ENCODE assay signal across 8 mouse cellular contexts in genomic region chr19:6951994-6952711, GRCm38 (mm10). TPM values are rescaled to one million over a fixed set of nuclear protein-coding genes. Genes with fewer than 3 reads are reported as not detected.
DNase-seq lines count a peak whose midpoint lies in the region; ATAC-seq lines count a peak whose summit lies in the region.

No protein-coding gene starts in this region.

- peak; percentile 97 for DNase-seq in adipocyte (ENCODE audit: low spot score)
- peak; percentile 66 for DNase-seq in embryo, embryonic 10.5 days (ENCODE audit: low spot score)
- peak; percentile 89 for DNase-seq in gastrocnemius, postnatal 14 days
- DNase-seq in induced T-regulatory cell, adult 2 months (ENCODE audit: low read depth) = peak; percentile 65
- peak; percentile 65 to 73 for DNase-seq in left cerebral cortex, postnatal 36 days (ENCODE audit: low spot score in 2 of 2)
- DNase-seq in right cerebral cortex, postnatal 36 days (ENCODE audit: low spot score in 2 of 2) = peak; percentile 62 to 73
- DNase-seq in urinary bladder, postnatal 4 days (ENCODE audit: low spot score in 2 of 2) = peak; percentile 80 to 81

- intact Hi-C loops in gastrocnemius, postnatal 14 days (cut with DNase I; ENCODE audit: low total_unique reads) = no loop called here
- intact Hi-C loops in left cerebral cortex, postnatal 36 days (cut with DNase I) = loop anchor here (2.0 kb wide), 1 partner anchor 21 kb away; no protein-coding TSS in a partner anchor

- ATAC-seq in megakaryocyte-erythroid progenitor cell, adult 5-6 weeks (replicated peaks; ENCODE audit: low FRiP score, low TSS enrichment, poor library complexity, severe bottlenecking) = peak; percentile 45

RNA-seq across cellular contexts. Expression of gene Gpr137, which starts 9.9 kb away (rescaled TPM):
- 1 to 10 TPM; 8.9 to 9.9 TPM for total RNA-seq in gastrocnemius, postnatal 14 days (2021)
- total RNA-seq in left cerebral cortex, postnatal 36 days (2021) = 100 to 1,000 TPM in 1 of 2 experiments, 10 to 100 TPM in 1; 94.1 to 108 TPM
- 8.0 and 16.1 TPM in 2 replicates for total RNA-seq in megakaryocyte-erythroid progenitor cell, adult 5-6 weeks (2014; fragmentation: Nextera tagmentation)
- 7.0 and 15.7 TPM in 2 replicates for total RNA-seq in megakaryocyte-erythroid progenitor cell, adult 5-6 weeks (2017)

RNA-seq across cellular contexts. Expression of gene Bad, which starts 10.5 kb away (rescaled TPM):
- total RNA-seq in gastrocnemius, postnatal 14 days (2021) = 10 to 100 TPM; 14.2 to 14.6 TPM
- total RNA-seq in left cerebral cortex, postnatal 36 days (2021) = 10 to 100 TPM; 36.6 to 42.6 TPM
- total RNA-seq in megakaryocyte-erythroid progenitor cell, adult 5-6 weeks (2014; fragmentation: Nextera tagmentation) = 17.5 and 20.6 TPM in 2 replicates
- 29.0 and 39.2 TPM in 2 replicates for total RNA-seq in megakaryocyte-erythroid progenitor cell, adult 5-6 weeks (2017)

RNA-seq across cellular contexts. Expression of gene Kcnk4, which starts 17.8 kb away (rescaled TPM):
- total RNA-seq in gastrocnemius, postnatal 14 days (2021) = not detected
- 10 to 100 TPM; 34.9 to 37.0 TPM for total RNA-seq in left cerebral cortex, postnatal 36 days (2021)
- total RNA-seq in megakaryocyte-erythroid progenitor cell, adult 5-6 weeks (2014; fragmentation: Nextera tagmentation) = not detected in 2 replicates
- total RNA-seq in megakaryocyte-erythroid progenitor cell, adult 5-6 weeks (2017) = not detected in 2 replicates

RNA-seq across cellular contexts. Expression of gene Ppp1r14b, which starts 22.6 kb away (rescaled TPM):
- total RNA-seq in gastrocnemius, postnatal 14 days (2021) = 100 to 1,000 TPM; 139 to 184 TPM
- 10 to 100 TPM; 51.5 to 55.6 TPM for total RNA-seq in left cerebral cortex, postnatal 36 days (2021)
- 316 and 412 TPM in 2 replicates for total RNA-seq in megakaryocyte-erythroid progenitor cell, adult 5-6 weeks (2014; fragmentation: Nextera tagmentation)
- total RNA-seq in megakaryocyte-erythroid progenitor cell, adult 5-6 weeks (2017) = 174 and 192 TPM in 2 replicates

RNA-seq across cellular contexts. Expression of gene Plcb3, which starts 24.1 kb away (rescaled TPM):
- total RNA-seq in gastrocnemius, postnatal 14 days (2021) = 10 to 100 TPM; 10.9 to 11.6 TPM
- total RNA-seq in left cerebral cortex, postnatal 36 days (2021) = 10 to 100 TPM in 1 of 2 experiments, 1 to 10 TPM in 1; 9.7 to 12.5 TPM
- total RNA-seq in megakaryocyte-erythroid progenitor cell, adult 5-6 weeks (2014; fragmentation: Nextera tagmentation) = 12.1 and 18.6 TPM in 2 replicates
- 4.3 and 4.8 TPM in 2 replicates for total RNA-seq in megakaryocyte-erythroid progenitor cell, adult 5-6 weeks (2017)

Comparison
In these comparisons a context has a peak if more than half of its experiments do, and no peak if none do; other contexts are left out.
1. Peak in every context shown above with its lines: DNase-seq and ATAC-seq.
2. RNA of gene Gpr137, which starts 9.9 kb away (total RNA-seq): 94.1 to 108 TPM in left cerebral cortex, postnatal 36 days; 7.0 to 16.1 TPM in megakaryocyte-erythroid progenitor cell, adult 5-6 weeks and 8.9 to 9.9 TPM in gastrocnemius, postnatal 14 days; every median in the first group is over 4 times any median in the second.
3. RNA of gene Kcnk4, which starts 17.8 kb away (total RNA-seq): 34.9 to 37.0 TPM in left cerebral cortex, postnatal 36 days; not detected in gastrocnemius, postnatal 14 days and not detected in megakaryocyte-erythroid progenitor cell, adult 5-6 weeks; every median in the first group is over 10 times any median in the second.